Mouse (Mus musculus) myocyte (in vitro differentiated cells): ENCODE results near the gene Lamb3.

Experiments
- E2F4 ChIP-seq: IDR thresholded peaks from one replicate; pipeline ENCODE4 v1.6.1; 2011; ENCODE audit warnings: mild to moderate bottlenecking, control low read depth, moderate library complexity; ENCODE audit not compliant: insufficient read depth
- MAX ChIP-seq: IDR thresholded peaks from one replicate; pipeline ENCODE4 v1.6.1; 2011; ENCODE audit warnings: low read depth, mild to moderate bottlenecking, control low read depth
- POLR2A ChIP-seq: IDR thresholded peaks from one replicate; pipeline ENCODE4 v1.6.1; 2011; ENCODE audit warnings: low read depth, mild to moderate bottlenecking, control low read depth, moderate library complexity; ENCODE audit not compliant: insufficient read length
- POLR2AphosphoS2 ChIP-seq: IDR thresholded peaks from one replicate; pipeline ENCODE4 v1.6.1; 2011; ENCODE audit warnings: low read depth, control low read depth; ENCODE audit not compliant: insufficient read length
- REST ChIP-seq: IDR thresholded peaks from one replicate; pipeline ENCODE4 v1.6.1; 2011; ENCODE audit warnings: mild to moderate bottlenecking, control low read depth, moderate library complexity; ENCODE audit not compliant: insufficient read depth, insufficient read length
- TCF12 ChIP-seq: IDR thresholded peaks from one replicate; pipeline ENCODE4 v1.6.1; 2011; ENCODE audit warnings: mild to moderate bottlenecking, control low read depth; ENCODE audit not compliant: poor library complexity, insufficient read depth, severe bottlenecking
- USF1 ChIP-seq: IDR thresholded peaks from one replicate; pipeline ENCODE4 v1.6.1; 2011; ENCODE audit warnings: low read depth, mild to moderate bottlenecking, control low read depth, moderate library complexity

DNA sequence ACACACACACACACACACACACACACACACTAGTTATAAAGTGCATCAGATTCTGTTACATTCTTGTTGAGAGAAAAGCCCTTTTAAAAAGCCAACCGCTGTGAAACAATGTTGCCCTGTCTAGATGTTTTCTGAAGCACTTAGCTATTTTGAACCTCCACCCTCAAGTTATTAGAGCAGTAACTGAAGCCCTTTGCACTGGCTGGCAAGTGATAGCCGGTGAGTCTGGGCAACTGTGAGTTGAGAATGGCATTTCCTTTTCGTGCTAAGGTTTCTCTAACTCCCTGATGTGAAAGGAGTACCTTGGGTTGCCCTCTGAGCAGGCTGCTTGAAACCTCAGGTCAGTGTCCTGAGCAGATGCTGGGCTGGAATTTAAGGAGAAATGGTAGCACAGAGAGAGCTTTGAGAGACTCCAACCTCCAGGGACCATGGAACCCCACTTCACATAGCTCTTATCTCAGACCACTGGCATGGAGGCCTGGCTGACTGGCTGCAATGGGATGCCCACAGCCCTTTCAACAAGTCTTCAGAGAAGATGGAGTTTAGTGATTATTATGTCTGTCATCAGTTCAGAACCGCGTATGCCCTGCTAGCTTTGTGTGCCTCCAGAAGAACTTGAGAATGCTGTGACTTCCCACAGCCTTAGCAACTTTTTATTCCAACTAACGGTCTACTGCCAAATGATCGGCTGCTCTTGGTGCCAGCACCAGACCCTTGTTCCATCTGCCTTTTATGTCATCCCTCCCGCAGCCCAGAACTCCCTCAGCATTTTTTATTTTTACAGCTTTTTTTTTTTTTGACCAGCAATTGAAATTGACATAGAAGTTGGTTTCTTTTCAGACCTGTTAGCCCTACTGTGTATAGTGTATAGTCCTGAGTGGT lies 55.8 kb downstream of the Lamb3 start:
- TF ChIP-seq POLR2A = no peak
- TF ChIP-seq POLR2AphosphoS2 = no peak
- TF ChIP-seq MAX = no peak
- no peak for TF ChIP-seq USF1
- TF ChIP-seq REST = no peak
- no peak for TF ChIP-seq TCF12
- TF ChIP-seq E2F4 = no peak
